Mouse (Mus musculus) cerebellum, adult 9-11 months (tissue): ENCODE measurements around the gene Cpsf4l.
A peak's percentile ranks its signal among the peaks of the same experiment; 100 is the strongest.

ENCODE experiments used
- DNase-seq: peaks from one replicate; pipeline ENCODE4 v3.0.0; 2022

Gene Cpsf4l

GRCm38 (mm10) chr11:113733631-113734364 lies 24.0 kb upstream of the Cpsf4l start:
- no peak for DNase-seq

DNA sequence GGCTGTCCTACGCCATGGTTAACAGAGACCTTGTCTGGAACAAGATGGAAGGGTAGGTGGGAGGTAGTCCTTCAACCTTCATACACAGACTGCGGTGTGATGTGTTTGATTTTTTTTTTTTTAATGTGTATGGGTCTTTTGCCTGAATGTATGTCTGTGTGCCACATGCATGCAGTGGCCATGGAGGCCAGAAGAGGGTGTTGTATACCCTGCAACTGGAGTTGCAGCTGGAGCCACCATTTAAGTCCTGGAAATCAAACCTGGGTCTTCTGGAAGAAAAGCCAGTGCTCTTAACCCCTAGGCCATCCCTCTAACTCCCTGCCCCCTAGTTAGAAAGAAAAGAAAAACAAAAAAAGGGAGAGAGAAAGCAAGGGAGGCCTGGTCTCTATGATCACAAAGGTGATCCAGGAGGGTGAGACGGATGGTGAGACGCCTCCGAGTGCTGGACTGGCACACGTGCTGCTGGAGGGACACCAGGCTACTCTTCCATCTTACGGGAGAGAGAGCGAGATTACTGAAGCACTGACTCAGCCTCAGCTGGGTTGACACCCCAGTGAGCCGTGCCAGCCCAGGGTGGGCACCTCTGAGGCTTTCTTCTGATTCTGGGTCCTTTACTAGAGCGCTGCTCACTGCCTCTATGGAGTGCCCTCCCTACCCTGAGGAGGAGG lies 22.3 kb upstream of the Cpsf4l start:
- DNase-seq: no peak

DNA sequence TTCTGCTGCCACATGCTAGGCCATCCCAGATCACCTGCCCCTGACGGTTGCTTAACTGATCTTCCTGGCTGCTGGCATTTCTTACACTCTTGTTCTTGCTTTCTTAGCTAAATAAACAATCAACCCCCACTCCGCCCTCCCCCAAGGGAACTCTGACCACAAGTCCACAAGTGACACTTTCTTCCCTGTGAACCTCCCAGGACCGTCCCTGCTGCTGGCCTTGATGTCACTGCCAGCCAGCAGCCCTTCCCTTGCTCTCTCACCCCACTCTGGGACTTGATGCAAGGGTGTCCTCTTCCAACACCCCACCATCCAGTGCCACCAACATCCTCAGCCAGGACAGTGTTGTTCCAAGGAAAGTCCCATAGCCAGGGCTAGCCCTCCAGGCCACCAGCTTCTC lies 21.1 kb upstream of the Cpsf4l start:
- no peak for DNase-seq

DNA sequence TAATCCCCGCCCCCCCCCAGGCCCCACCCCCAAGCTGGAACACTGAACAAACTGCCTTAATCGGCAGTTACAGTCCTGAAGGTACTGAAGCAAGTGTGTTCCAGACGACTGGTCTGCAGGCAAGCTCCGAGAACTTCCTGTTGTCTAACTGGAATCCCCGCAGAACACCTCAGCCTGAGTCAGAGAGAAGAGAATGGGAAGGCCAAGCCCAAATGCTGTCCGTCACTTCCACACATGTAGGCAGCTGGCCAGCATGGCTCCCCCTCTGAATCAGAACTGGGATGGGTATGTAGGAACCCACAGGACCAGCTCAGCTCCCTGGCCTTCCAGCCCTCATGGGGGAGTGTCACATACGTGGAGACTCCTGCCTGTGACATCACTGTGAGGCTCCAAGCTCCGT lies 20.1 kb upstream of the Cpsf4l start:
- no peak for DNase-seq

GRCm38 (mm10) chr11:113729239-113729638 lies 19.4 kb upstream of the Cpsf4l start:
- no peak for DNase-seq

- DNase-seq: no peak
Observed at GRCm38 (mm10) chr11:113727992-113728391, 18.2 kb upstream of the Cpsf4l start.

DNA sequence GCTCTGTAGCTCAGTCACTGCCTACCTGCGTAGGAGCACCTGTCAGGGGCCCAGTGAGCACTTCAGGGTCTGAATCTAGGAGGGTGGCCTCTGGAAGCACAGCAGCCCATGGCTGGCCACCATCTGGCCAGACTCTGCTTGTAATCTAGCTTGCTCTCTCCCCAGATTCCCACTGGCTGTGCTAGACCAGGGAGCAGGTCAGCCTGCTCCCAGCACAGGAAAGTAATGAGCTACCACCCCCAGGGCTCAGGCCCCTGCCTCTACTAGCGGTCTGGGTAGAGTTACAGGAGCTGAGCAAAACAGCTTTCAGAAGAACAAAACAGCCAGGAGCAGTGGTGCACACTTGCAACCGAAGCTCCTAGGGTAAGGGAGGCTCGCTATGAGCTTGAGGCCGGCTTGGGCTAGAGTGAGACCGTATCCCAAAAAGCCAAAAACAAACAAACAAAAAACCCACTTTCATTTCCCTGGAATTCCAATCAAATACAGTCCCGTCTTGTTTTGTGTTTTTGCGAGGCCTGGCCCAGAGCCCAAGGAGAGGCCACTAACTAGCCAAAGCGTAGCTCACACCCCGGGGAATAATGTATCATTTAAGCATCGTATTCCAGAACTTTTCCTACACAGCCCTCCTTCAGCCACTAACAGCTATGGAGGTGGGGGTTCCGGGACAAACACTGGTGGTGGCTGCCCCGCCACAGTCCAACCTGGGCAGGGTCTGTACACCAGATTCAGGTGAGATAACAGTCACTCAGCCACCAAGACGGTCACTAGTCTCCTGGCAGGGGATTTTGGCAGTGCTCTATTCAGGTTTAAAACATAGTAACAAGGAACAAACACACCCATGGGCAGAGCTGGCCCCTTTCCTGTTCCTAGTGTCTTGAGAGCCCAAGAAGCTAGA lies 17.4 kb upstream of the Cpsf4l start:
- DNase-seq: no peak

DNA sequence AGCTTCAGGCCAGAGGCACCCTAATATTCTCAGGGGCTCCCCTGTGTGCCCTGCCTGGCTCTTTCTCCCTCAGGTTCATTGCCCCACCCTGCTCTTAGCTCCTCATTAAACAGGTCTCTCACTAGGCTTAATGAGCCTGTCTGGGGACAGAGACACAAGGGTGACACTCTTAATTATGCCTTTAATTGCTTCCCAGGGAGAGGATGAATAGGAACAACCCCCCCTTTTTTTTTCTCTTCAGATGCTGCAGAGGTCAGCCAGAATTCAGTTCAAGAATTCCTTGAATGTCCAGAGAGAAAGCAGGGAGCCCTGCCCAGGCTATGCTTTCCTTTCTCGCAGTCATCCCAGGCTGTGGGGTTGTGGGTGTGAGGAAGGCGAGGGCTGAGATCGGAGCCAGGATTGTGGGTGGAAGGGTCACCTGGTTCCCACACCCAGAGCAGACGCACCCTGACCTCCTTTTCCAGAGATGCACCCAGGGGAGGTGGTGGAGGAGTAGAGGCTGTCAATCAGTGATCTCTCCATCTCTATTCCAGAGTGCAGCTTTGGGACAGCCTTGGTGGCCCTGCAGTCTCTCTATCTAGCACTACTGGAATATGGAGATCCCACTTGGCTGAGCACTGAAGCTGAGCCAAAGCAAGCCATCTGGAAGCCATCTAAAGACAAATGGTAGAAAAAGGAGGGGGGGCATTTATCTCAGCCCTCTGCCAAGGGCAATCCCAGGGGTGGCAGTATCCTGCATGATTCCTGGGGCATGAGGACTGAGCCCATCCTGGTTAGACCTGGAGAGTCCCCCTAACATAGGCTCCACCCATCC lies 15.6 kb upstream of the Cpsf4l start:
- DNase-seq: no peak

DNA sequence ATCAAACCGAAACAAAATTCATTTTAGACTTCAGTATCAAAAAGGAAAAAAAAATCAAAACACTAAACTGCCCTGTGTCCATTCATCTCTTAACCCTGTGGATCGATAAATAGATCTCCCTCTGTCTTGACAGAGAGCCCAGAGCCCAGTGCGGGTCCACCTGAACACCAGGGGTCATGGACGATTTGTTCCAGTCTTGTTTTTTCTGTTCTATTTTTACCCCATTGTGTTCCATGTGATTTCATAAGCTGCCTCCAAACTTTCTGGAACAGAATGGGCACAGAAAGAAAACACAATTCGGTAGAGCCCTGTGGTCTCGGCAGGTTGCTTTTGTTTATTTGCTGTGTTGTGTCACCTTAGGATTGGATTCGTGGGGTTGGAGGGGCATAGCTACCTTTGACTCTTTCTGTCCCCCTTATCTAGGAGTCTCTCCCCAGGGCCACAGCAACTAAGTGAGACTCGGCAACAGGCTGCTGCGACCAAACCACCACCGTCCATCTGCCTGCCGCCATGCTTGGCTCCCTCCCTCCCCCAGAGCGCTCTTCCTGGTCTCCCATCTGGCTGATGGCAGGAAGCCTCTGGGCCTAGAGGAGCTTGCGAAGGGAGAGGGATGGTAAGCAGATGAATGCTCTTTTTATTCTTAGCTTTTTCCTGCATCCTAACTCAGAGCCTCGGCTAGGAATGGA lies 12.7 kb upstream of the Cpsf4l start:
- peak; percentile 25 for DNase-seq

DNA sequence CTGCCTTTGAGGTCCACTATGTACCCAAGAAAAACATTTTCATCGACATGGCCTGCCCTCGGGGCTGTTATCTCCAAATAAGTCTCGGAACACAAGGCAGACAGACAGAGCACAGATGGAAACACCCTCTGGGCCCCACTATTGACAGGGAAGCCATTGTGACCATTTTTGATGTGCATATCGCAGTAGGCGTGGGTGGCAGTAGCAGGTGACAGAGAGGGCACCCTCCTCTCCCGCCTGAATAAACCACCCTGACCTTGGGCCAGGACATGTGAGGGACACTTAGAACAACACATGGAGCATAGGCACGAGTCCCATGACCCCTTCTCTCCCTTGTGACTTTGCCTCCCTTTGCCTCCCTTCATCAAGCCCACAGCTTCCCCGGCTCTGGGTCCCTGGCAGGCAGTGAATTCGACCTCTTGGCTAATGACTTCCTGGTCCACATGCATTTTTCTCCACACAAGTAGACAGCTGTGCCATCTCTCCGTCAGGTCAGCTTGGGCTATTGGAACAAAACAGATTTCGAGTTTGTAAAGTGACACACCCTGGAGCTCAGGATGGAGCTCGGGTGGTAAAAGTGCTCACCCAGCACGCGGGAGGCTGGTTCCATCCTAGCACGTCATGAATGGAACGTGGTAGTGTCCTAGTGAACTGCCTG lies 8.1 kb upstream of the Cpsf4l start:
- no peak for DNase-seq

GRCm38 (mm10) chr11:113716132-113716531 lies 6.3 kb upstream of the Cpsf4l start:
- no peak for DNase-seq

DNA sequence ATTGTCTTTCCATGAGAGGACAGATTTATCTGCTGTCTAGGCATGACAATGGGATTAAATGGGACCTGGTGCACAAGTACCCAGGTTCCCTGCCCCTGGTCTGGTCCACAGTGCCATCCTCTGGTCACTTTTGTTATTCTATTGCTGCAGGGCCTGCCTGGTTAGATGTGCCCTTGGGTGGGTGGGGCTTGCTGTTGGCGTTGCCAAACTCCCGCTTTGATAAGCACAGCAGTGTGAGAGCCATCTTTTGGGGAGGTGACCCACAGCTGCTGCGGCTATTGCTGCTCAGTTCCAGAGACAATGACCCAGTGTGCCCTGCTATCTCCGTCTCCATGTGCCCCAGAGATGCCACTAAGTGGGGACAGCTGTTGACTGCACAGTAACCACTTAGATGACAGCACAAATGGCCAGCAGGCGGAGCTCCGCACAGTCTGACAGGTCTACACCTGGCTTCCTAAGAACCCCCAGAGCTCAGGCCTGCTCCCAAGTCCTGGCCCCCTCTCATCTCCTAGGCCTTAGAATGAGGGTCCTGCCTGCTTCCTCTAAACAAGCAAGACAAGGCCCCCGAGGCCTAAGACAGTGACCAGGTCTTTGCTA lies 5.4 kb upstream of the Cpsf4l start:
- DNase-seq: no peak

- DNase-seq: no peak
Observed at GRCm38 (mm10) chr11:113711061-113711460, 1.2 kb upstream of the Cpsf4l start.

DNA sequence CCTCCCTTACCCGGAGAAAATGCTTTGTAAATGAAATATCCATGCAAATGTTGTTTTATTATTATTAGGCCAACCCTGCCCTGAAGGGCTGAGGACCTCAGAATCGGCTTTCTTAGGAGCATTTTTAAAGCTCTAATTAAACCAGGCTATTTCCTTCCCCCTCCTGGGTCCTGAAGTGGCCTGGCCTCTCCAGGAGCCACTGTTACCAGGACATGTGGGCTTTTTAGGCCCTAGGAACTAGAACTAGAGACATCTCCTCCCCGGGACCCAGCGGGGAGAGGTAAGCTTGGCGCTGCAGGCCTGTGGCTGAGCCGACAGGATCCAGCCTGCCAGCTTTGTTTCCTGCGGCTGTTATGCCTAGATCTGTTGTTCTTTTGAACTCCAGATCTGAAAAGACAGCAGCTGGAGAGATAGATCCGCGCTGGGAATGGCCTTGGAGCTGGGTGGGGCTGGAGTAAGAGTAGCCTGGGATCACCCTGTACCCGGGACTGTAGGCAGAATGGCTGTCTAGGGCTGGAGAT lies 500 bp upstream of the Cpsf4l start:
- DNase-seq: no peak

GRCm38 (mm10) chr11:113709272-113709671 lies 545 bp downstream of the Cpsf4l start:
- no peak for DNase-seq

- DNase-seq: no peak
Observed at GRCm38 (mm10) chr11:113708629-113709213, 1.1 kb downstream of the Cpsf4l start.

- no peak for DNase-seq
Observed at GRCm38 (mm10) chr11:113705966-113706652, 3.7 kb downstream of the Cpsf4l start.

GRCm38 (mm10) chr11:113703758-113704157 lies 6.1 kb downstream of the Cpsf4l start:
- peak; percentile 71 for DNase-seq

DNA sequence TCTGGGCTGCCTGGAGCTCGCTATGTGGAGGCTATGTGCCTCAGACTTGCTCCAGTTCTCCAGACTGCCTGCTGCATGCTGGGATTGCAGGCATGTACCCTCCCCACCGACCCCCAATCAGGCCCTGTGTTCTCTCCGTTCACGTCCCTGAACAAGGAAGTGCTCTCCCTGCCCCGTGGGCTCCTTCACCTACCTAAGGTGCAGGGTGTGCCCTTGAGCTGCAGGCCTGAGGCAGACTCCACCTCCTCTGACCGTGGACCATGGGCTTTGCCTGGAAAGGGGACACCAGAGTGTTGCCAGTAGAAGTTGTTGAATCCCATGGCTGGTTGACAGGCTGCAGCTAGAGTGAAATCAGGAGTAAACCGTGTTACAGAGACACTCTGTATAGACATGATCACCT lies 10.2 kb downstream of the Cpsf4l start:
- no peak for DNase-seq

- DNase-seq: no peak
Observed at GRCm38 (mm10) chr11:113698013-113698545, 11.7 kb downstream of the Cpsf4l start.
